Mouse (Mus musculus) ES-Bruce4 (cell line): ENCODE results near the gene Cers1. TPM values are rescaled to one million over a fixed set of nuclear protein-coding genes. Genes with fewer than 3 reads are reported as not detected.

Experiments used
- H3K27ac ChIP-seq: 2 replicates; pipeline ENCODE4 v1.5.1; 2012; ENCODE audit warnings: low read length, inconsistent platforms; ENCODE audit not compliant: insufficient read depth
- H3K27me3 ChIP-seq: 2 replicates; pipeline ENCODE4 v1.6.1; 2012; ENCODE audit warnings: mild to moderate bottlenecking, low read length, inconsistent platforms; ENCODE audit not compliant: control insufficient read depth, poor library complexity, insufficient read depth, severe bottlenecking
- H3K36me3 ChIP-seq: 2 replicates; pipeline ENCODE4 v1.6.1; 2012; ENCODE audit warnings: inconsistent platforms, mild to moderate bottlenecking, low read length, moderate library complexity; ENCODE audit not compliant: control insufficient read depth, poor library complexity, insufficient read depth, severe bottlenecking
- H3K4me1 ChIP-seq: one replicate; pipeline ENCODE4 v1.8.1; 2011; ENCODE audit warnings: low read length; ENCODE audit not compliant: control insufficient read depth, insufficient read depth
- H3K4me3 ChIP-seq: 2 replicates; pipeline ENCODE4 v1.5.1; 2011; ENCODE audit warnings: low read depth, mild to moderate bottlenecking, low read length
- H3K9ac ChIP-seq: 2 replicates; pipeline ENCODE4 v1.6.1; 2012; ENCODE audit warnings: low read depth, mild to moderate bottlenecking, inconsistent platforms; ENCODE audit not compliant: poor library complexity, severe bottlenecking
- H3K9me3 ChIP-seq: replicated peaks from 2 replicates; pipeline ENCODE4 v1.6.1; 2012; ENCODE audit warnings: mild to moderate bottlenecking, low read length, inconsistent platforms; ENCODE audit not compliant: control insufficient read depth, poor library complexity, insufficient read depth, severe bottlenecking
- CTCF ChIP-seq: IDR thresholded peaks from one replicate; pipeline ENCODE4 v1.8.1; 2011; ENCODE audit warnings: low read depth, low read length
- EP300 ChIP-seq: IDR thresholded peaks from 2 replicates; pipeline ENCODE4 v1.6.1; 2011; ENCODE audit warnings: low read depth, low read length; ENCODE audit not compliant: insufficient read depth
- POLR2A ChIP-seq: IDR thresholded peaks from one replicate; pipeline ENCODE4 v1.8.1; 2011; ENCODE audit warnings: low read length; ENCODE audit not compliant: insufficient read depth
- polyA plus RNA-seq: library from polyadenylated mRNA; stranded (reverse); fragments of >200 nt; gene quantifications from 2 replicates; pipeline ENCODE4 v1.2.4, GENCODE M21; 2011; ENCODE audit warnings: low read depth; ENCODE audit not compliant: missing spikeins, insufficient read depth, insufficient read length

Cers1 gene
- polyA plus RNA-seq, 1 experiment: 3.4 TPM

GRCm38 (mm10) chr8:70327512-70327911, 11.9 kb downstream of the Cers1 start:
- Histone ChIP-seq H3K27ac (no peak overlapping the region), H3K9me3 (no peaks in the 10 kb centered on the region), H3K9ac (no peak overlapping the region), H3K27me3 (no peaks in the 10 kb centered on the region), H3K4me3 (no peak overlapping the region), H3K4me1 (peaks cover 2% of the 10 kb centered on the region), H3K36me3 (no peaks in the 10 kb centered on the region)
- TF ChIP-seq EP300 (no peak), POLR2A (no peak), CTCF (no peak)

GRCm38 (mm10) chr8:70329124-70329834, 13.7 kb downstream of the Cers1 start, which contains the start of gene Gdf1:
Gene Gdf1, plus strand, starts transcription at chr8:70329817.
- Histone ChIP-seq H3K9ac (peak within 1 kb of the TSS; percentile 55), H3K4me3 (peak within 1 kb of the TSS; percentile 32), H3K36me3 (peaks cover 14% of the 10 kb centered on the region), H3K9me3 (no peaks in the 10 kb centered on the region), H3K27ac (no peak within 1 kb of the TSS), H3K4me1 (peaks cover 2% of the 10 kb centered on the region), H3K27me3 (no peaks in the 10 kb centered on the region)
- TF ChIP-seq CTCF: no peak
- no peak for TF ChIP-seq POLR2A
- TF ChIP-seq EP300: no peak

GRCm38 (mm10) chr8:70329835-70330740, 14.5 kb downstream of the Cers1 start:
- H3K9me3 ChIP-seq: no peaks in the 10 kb centered on the region
- H3K4me3 ChIP-seq: peak overlapping the region; percentile 32
- peaks cover 2% of the 10 kb centered on the region for H3K4me1 ChIP-seq
- TF ChIP-seq EP300: 0 out of 2 replicates have a peak, but pooled peaks have one; percentile 12
- TF ChIP-seq POLR2A: no peak
- H3K27me3 ChIP-seq: no peaks in the 10 kb centered on the region
- no peak overlapping the region for H3K27ac ChIP-seq
- peaks cover 22% of the 10 kb centered on the region for H3K36me3 ChIP-seq
- H3K9ac ChIP-seq: peak overlapping the region; percentile 55

- peaks cover 29% of the 10 kb centered on the region for H3K36me3 ChIP-seq
- peaks cover 2% of the 10 kb centered on the region for H3K4me1 ChIP-seq
- H3K9me3 ChIP-seq: no peaks in the 10 kb centered on the region
- peak overlapping the region; percentile 55 for H3K9ac ChIP-seq
- H3K4me3 ChIP-seq: peak overlapping the region; percentile 32
- no peaks in the 10 kb centered on the region for H3K27me3 ChIP-seq
- TF ChIP-seq CTCF (peak; percentile 33), POLR2A (no peak), EP300 (no peak)
- H3K27ac ChIP-seq: no peak overlapping the region
Observed at GRCm38 (mm10) chr8:70330741-70331364, 15.3 kb downstream of the Cers1 start.

- H3K9ac ChIP-seq: peak overlapping the region; percentile 38
- peaks cover 36% of the 10 kb centered on the region for H3K36me3 ChIP-seq
- no peak overlapping the region for H3K27ac ChIP-seq
Observed at GRCm38 (mm10) chr8:70331526-70331925, 16.0 kb downstream of the Cers1 start.

More at GRCm38 (mm10) chr8:70331526-70331925, 16.0 kb downstream of the Cers1 start:
- peaks cover 2% of the 10 kb centered on the region for H3K4me1 ChIP-seq
- H3K27me3 ChIP-seq: no peaks in the 10 kb centered on the region
- peak overlapping the region; percentile 32 for H3K4me3 ChIP-seq
- no peaks in the 10 kb centered on the region for H3K9me3 ChIP-seq
- TF ChIP-seq EP300: no peak
- no peak for TF ChIP-seq CTCF
- TF ChIP-seq POLR2A: no peak
